Mouse (Mus musculus) heart, adult 10 weeks (tissue): ENCODE results near the gene Lrrc46. TPM values are rescaled to one million over a fixed set of nuclear protein-coding genes. Genes with fewer than 3 reads are reported as not detected.

Experiments used
- polyA plus RNA-seq: library from polyadenylated mRNA; stranded (reverse); fragments of 350-450 nt; fragmentation: Illumina TruSeq; extraction: RNeasy Lipid Tissue Mini Kit (QIAGEN cat#74804); gene quantifications from one replicate; pipeline ENCODE4 v1.2.3, GENCODE M21; 2014; ENCODE audit warnings: low read depth, low replicate concordance

Lrrc46 gene
- polyA plus RNA-seq, result 0.34 TPM

DNA sequence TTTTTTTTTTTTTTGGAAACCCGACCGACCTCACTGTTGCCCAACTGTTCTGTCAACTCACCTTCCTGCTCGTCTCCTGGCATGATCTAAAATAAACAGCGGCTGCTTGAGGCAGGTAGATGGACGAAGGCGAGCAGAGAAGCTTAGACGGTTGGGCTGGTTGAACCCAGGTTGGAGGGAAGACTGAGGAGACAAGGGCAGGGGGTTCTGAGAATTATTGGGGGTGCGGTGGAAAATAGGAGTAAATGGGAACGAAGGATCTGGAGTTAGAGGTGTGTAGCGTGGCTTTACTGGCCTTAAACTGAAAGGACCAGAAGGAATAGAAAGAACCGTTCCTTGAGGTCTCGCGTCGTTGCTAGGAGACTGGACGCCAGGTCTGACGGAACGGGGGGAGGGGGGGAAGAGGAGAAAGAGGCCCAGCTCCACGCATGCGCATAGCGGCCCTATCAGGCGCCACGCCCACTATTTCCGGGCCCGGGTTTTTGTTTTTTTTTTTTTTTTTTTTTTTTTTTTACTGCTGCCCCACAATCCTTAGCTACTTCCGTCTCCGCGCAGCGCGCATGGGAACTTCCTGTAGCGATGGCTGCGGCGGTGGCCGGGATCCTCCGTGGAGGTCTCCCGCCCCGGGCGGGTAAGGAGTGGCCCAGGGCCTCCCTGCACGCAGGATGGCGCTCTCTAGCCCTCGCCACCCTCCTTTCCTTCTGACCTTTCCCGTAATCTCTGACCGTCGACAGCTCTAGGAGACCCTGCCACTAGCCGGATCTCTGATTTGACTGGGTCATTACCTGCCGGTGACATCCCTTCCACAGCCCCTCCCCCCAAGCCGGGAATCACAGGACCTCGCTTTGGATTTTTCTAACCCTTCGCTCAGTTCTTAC is at the start of gene Lrrc46, which contains the start of gene Mrpl10:
TSS of gene Lrrc46 (minus strand) at position 386 of the 878 bp plus-strand sequence.
TSS of gene Mrpl10 (plus strand) at position 539 of the 878 bp plus-strand sequence.

DNA sequence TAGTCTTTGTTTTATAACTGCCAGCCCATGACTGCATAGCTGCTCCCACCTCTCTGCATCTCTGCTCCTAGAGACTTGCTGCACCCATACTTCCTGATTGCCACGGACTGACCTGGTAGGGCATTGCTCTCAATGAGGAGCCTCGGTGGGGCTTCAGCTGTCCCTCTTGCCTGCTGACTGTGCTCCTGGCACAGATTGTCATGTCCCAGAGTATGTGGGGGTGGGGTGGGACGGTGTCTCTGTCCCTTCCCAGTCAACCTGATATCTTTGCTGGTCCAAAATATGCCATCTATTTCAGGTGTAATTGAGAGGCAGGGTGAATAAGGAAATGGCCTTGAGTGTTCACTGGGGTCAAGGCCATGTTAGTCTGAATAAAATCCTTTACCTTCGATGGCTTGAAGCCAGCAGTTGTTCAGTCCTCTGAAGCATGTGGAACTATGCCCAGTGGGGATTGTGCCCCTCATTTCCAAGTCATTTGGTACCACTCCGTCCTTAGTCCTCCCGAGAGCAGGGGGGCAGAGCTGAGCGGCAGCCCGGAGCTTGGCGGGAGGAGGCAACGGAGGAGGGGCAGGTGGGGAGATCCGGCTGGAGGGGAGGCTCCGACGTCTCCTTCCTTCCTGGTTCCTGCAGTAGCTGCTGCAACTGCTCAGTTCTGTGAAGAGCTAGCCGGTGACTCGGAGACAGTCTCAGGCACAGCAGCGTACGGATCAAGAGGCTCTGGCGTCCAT is 9.2 kb upstream of the Lrrc46 start, which contains the start of gene Osbpl7:
TSS of gene Osbpl7 (plus strand) at position 413 of the 728 bp plus-strand sequence.

DNA sequence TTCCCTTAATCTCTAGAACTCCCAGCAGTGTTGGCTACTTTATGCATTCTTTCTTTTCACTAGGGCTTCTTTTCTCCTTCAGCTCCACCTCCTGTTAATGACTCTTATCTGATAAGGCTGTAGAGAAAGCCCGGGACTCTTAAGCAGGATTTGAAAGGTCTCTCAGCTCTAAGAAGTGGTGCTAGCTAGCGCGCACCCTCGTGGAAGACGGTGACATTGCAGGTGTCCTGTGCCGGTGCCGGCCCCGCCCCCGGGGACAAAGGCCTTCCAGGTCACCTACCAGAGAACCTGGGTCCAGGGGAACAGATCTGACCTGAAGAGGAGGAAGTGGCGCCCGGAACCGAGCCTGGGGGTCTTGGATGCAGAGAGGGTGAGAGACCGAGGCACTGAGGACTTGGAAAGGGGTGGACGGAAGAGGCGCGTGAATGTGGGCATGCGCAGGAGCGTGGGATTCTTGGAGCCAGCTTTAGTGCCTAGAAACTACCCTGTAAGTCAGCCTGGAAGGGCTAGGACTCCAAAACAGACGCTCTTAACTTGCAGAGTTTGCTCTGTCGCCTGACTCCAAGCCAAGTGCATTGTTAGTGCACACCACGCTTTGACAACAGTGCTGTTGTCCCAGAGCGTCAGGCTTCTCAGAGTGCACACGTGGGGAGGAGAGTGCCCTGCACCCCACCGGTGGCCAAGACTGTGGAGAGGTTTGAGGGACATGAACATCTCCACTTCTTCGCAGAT is 11.4 kb downstream of the Lrrc46 start, which contains the start of gene Scrn2:
TSS of gene Scrn2 (plus strand) at position 253 of the 732 bp plus-strand sequence.

DNA sequence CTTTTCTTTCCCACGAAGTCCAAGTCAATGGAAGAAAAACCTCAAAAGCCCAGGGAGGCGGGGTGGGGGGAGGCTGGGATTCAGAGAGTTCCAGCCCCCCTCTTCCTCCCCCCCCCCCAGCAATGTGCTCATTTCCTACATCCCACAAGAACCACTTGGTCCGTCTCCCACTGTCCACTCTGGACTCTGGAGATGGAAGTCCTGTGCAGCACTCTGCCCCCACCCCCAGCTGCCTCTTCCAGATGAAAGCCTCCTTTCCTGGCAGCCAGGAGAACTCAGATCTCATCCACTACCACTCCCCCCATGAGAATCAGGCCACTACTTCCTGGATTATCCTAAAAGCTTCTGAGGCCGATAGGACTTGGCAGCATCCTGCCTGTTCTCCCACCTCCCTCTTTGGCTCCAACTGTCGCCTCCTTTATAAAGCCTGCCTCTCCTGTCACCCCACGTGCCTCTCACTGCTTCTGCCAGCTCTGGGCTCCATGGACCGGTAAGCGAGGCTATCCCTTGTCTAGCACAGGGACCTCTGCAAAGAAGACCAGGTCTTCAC is 28.0 kb downstream of the Lrrc46 start, which contains the start of gene Sp6:
TSS of gene Sp6 (plus strand) at position 274 of the 550 bp plus-strand sequence.

Other genes with a start within 250 kb of the Lrrc46 start
- gene Nfe2l1, start 211.4 kb downstream of the Lrrc46 start, polyA plus RNA-seq, result 353 TPM
- gene Copz2, start 191.5 kb downstream of the Lrrc46 start, polyA plus RNA-seq, result 60.7 TPM
- 26.2 TPM for gene Cdk5rap3, start 124.9 kb downstream of the Lrrc46 start, polyA plus RNA-seq
- gene Prr15l, start 113.3 kb downstream of the Lrrc46 start, polyA plus RNA-seq, result 1.5 TPM
- gene Pnpo, start 97.4 kb downstream of the Lrrc46 start, polyA plus RNA-seq, result 23.2 TPM
- gene Sp2, start 58.4 kb downstream of the Lrrc46 start, polyA plus RNA-seq, result 10.9 TPM
- gene Sp6, start 28.0 kb downstream of the Lrrc46 start, polyA plus RNA-seq, result 0.37 TPM
- gene Scrn2, start 11.5 kb downstream of the Lrrc46 start, polyA plus RNA-seq, result 15.2 TPM
- gene Mrpl10, start 153 bp upstream of the Lrrc46 start, polyA plus RNA-seq, result 65.6 TPM
- 3.7 TPM for gene Osbpl7, start 9.2 kb upstream of the Lrrc46 start, polyA plus RNA-seq
- gene Tbx21, start 73.9 kb upstream of the Lrrc46 start, polyA plus RNA-seq, result not detected
- 10.6 TPM for gene Tbkbp1, start 110.1 kb upstream of the Lrrc46 start, polyA plus RNA-seq
- gene Kpnb1, start 146.5 kb upstream of the Lrrc46 start, polyA plus RNA-seq, result 64.4 TPM
- gene Npepps, start 239.2 kb upstream of the Lrrc46 start, polyA plus RNA-seq, result 63.7 TPM